Mouse (Mus musculus) embryo, embryonic 10.5 days (tissue): ENCODE measurements around the gene Elavl2.

Source experiments
- DNase-seq: peaks from one replicate; pipeline ENCODE4 v3.0.0-alpha.2; 2015; ENCODE audit warnings: low spot score

Elavl2 gene

DNA sequence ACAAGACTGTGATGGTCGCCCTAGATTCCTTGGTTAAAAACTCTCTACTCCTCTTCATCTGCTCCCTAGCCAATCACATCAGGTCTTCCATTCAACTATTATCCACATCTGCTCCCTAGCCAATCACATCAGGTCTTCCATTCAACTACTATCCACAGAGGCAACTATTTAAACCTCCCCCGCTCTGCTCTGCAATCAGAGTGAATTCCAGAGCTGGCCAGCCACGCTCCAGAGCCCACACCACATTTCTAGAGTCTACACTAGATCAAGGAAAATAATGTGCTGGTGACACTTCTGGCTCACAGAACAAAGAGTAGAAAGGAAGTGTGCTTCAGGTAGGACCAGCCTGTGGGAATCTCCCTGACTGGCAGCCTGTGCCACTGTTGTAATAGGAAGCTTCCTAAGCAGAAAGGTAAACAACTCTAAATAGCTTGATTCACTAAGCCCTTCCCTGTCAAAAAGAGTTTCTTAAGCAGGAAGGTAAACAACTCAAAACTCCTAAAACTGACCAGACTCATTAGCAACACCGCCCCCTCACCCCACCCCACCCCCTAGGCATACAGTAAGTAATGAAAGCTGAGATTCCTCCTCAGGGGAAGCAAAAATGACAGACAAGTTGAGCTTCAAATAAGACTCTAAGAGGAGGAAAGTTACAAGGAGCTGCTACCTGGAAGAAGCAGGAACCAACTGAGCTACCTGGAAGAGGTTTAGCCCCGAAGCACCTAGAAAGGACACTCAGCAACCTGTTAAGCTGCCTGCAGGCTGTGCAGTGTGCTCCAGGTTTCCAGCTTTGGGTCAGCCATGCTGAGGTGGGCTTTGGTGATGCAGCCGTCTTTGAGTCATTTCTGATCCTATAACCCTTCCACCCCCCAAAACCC lies 191.9 kb downstream of the Elavl2 start:
- DNase-seq: peak; percentile 26
